Mouse (Mus musculus): Measurements from ENCODE around the gene Retreg2. TPM values are rescaled to one million over a fixed set of nuclear protein-coding genes. Genes with fewer than 3 reads are reported as not detected.

Retreg2 gene
- total RNA-seq, 2 experiments from 2014 or later = 22.2 to 23.5 TPM

DNA sequence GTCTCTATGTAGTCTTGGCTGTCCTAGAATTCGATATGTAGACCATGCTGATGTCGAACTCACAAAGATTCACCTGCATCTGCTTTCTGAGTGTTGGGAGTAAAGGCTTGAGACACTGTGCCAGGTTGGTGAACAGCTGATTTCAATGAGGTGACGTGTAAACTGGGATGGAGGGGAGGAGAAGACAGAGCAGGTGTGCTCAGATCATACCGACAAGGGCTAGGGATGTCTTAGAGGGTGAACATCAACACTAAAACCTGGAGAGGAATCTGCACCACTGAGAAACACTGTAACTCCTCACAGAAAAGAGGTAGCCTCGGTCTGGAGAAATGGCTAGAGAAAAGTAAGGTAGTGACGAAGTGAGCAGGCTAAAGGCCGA lies 25.5 kb downstream of the Retreg2 start:
- intact Hi-C loops (cut with DNase I) = loop anchor here (1.0 to 5.0 kb wide), 3 partner anchors 23 to 69 kb away; partner anchors contain the start of gene Dnajb2

GRCm38 (mm10) chr1:75168472-75169464 lies 26.2 kb downstream of the Retreg2 start, which contains the start of gene Zfand2b:
Gene Zfand2b, plus strand, starts transcription at chr1:75168646.
- intact Hi-C loops (cut with DNase I) = loop anchor here (1.0 to 5.0 kb wide), 3 partner anchors 22 to 69 kb away; partner anchors contain the start of gene Dnajb2
- DNase-seq = peak; percentile 97

More for the DNA sequence above, 25.5 kb downstream of the Retreg2 start:
- no peak for DNase-seq

DNA sequence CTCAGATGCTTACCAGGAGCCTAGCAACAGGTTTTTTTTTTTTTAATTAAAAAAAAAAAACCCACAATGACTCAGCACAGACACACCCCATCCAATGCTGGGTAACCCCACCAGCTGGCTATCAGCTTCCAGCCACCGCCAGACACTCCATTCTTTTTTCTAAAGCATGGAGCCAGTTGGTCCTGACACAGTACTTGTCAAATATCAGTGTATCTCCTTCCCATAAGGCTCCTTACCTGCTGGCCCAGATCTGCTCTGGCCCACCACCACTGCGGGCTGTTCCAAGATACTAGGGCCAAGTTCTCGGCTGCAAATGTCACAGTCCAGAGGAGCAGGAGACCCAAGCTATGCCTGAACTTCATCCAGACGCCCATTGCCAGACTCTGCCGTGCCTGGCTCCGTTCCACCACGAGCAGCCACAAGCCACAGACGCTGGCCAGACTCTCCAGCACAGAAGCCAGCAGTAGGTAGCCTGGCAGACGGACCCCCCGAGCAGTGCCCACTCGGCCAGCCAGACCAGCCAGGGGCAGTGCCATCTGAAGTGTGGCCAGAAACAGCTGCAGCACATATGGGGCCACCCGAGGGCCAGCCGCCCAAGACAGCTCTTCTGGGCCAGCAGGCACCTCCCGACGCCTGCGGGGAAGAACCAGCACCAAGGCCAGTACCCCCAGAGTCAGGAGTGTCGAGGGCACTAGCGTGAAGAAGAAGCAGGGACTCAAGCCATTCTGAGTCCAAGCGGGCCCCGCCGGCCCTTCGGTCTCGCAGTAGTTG lies 36.9 kb downstream of the Retreg2 start:
- intact Hi-C loops (cut with DNase I) = loop anchor here (5.0 kb wide), 1 partner anchor 73 kb away; no protein-coding TSS in a partner anchor
- peak; percentile 39 to 55 for DNase-seq

- DNase-seq = peak; percentile 83 to 86
- intact Hi-C loops (cut with DNase I) = loop anchor here (5.0 kb wide), 1 partner anchor 72 kb away; no protein-coding TSS in a partner anchor
Measured at GRCm38 (mm10) chr1:75180105-75180590, 37.6 kb downstream of the Retreg2 start, which contains the start of gene Abcb6. Gene Abcb6, minus strand, starts transcription at chr1:75180392.

DNA sequence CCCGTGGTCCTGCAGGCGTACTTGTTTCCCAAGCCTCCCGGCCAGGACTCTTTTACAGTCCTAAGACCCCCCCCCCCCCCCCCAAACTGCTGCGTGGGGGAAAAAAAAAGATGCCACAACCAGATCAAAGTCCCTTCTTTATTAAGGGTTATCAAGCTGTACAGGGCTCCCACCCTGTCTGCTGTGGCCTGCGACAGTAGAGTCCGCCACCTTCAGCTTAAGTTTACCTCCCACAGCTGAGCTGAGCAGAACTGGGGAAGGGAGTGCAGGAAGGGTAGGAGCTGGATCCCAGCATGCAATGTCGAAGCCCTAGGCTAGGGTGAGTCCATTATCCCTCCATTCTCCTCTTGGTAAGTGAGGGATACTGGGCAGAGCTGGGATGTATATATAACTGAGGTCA lies 38.2 kb downstream of the Retreg2 start:
- intact Hi-C loops (cut with DNase I) = loop anchor here (5.0 kb wide), 1 partner anchor 72 kb away; no protein-coding TSS in a partner anchor
- DNase-seq = no peak

DNA sequence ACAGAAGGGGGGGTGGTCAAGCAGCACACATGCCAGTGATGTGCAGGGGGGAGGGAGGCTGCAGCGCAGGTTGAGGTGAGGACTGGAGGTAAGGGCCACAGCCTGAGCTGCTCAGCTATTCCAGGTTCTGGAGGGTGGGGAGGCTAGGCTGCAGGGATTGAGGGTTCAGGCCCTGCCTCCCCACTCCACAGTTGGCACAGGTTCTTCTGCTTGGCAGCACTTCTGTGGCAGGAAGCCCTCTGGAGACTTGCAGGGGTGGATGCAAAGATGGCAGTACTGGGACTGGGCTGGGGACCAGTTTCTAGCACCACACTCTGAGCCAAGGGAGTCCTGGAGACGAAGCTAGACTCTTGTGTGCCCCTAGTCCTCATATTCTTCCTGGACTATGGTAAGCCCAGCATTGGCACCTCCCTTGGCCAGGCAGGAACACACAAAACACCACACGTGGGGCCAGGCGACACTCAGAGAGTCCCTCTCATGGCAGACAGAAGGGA lies 38.8 kb downstream of the Retreg2 start:
- intact Hi-C loops (cut with DNase I) = loop anchor here (5.0 kb wide), 1 partner anchor 71 kb away; no protein-coding TSS in a partner anchor

DNA sequence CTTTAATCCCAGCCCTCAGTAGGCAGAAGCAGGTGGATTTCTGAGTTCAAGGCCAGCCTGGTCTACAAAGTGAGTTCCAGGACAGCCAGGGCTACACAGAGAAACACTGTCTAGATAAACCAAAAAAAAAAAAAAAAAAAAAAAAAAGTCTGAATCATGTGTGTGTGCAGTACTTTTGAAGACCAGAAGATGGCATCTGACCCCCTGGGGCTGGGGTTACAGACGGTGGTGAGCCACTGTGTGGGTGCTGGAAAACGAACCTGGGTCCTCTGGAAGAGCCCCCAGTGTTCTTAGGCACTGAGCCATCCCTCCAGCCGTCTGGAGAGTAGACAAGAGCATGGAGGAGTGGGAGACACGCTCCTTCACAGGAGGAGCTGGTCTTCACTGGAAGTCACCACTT lies 39.6 kb downstream of the Retreg2 start:
- no peak for DNase-seq
- intact Hi-C loops (cut with DNase I) = loop anchor here (5.0 kb wide), 1 partner anchor 70 kb away; no protein-coding TSS in a partner anchor

More for the DNA sequence above, 38.8 kb downstream of the Retreg2 start:
- no peak for DNase-seq

DNA sequence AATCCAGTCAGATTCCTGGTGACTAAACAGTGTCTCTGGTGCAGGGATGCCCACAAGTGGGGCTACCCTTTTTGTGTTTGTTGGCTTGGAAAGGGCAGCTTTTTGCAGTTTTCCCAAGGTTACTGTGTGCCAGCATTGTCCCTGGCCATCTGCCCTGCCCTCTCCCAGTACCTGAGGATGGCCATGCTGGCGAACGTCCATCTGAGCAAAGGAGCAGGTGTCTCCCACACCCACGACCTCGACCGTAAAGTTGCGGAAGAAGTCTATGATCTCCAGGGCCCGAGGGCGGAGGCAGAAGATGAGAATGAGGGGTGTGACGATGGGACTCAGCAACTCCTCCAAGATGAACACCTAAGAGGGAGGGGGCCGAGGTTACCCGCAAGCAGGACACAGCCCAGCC lies 42.9 kb downstream of the Retreg2 start:
- no peak for DNase-seq
- intact Hi-C loops (cut with DNase I) = no loop called here

GRCm38 (mm10) chr1:75187126-75187525 lies 44.5 kb downstream of the Retreg2 start:
- DNase-seq = no peak
- intact Hi-C loops (cut with DNase I) = no loop called here

DNA sequence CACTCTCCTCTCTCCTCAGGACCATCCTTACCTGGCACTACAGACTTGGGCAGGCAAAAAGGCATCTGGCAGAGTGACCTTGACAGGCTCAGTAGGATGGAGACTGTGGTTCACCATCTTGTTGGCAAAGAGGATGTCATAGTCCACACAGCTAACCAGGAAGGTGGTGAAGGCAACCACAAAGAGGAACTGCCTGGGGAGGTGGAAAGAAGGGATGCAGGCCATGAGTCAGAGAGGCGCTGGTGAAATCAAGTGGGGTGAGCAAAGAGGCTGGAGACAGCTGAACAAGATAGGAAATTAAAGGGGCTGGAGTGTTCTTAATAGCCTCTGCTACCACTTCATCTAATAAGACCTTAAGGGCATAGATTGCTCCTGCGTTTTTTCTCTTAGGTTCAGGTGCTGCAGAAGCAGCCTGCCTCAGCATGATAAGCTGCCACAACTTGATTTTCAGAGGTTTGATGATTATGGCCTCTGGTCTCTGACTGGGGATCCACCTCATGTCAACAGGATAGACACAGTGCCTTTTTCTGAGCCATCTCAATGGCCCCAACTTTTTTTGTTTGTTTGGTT lies 45.4 kb downstream of the Retreg2 start:
- intact Hi-C loops (cut with DNase I) = no loop called here
- no peak for DNase-seq

- no peak for DNase-seq
- intact Hi-C loops (cut with DNase I) = loop anchor here (2.0 to 5.0 kb wide), 2 partner anchors 22 to 127 kb away; partner anchors contain the start of genes Dnpep and Zfand2b
Measured at GRCm38 (mm10) chr1:75190577-75190976, 48.0 kb downstream of the Retreg2 start.

DNA sequence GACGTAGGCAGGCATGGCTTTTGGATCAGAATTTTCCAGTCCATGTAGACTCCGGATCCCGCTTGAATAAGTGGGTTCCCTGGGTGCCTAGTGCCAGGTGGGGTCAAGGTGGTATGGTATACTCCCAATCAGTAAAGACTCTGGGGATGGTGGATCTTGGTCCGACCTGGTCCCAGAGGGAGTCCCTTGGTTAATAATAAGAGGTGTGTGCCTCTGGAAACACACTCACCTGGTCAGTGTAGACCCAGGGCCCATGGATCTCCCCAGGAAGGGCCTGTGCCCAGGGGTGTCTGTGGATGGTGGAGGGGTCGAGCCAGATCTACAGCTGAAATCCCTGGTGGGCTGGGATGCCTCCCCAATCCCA lies 48.7 kb downstream of the Retreg2 start:
- no peak for DNase-seq
- intact Hi-C loops (cut with DNase I) = loop anchor here (2.0 to 5.0 kb wide), 2 partner anchors 22 to 126 kb away; partner anchors contain the start of genes Dnpep and Zfand2b

DNA sequence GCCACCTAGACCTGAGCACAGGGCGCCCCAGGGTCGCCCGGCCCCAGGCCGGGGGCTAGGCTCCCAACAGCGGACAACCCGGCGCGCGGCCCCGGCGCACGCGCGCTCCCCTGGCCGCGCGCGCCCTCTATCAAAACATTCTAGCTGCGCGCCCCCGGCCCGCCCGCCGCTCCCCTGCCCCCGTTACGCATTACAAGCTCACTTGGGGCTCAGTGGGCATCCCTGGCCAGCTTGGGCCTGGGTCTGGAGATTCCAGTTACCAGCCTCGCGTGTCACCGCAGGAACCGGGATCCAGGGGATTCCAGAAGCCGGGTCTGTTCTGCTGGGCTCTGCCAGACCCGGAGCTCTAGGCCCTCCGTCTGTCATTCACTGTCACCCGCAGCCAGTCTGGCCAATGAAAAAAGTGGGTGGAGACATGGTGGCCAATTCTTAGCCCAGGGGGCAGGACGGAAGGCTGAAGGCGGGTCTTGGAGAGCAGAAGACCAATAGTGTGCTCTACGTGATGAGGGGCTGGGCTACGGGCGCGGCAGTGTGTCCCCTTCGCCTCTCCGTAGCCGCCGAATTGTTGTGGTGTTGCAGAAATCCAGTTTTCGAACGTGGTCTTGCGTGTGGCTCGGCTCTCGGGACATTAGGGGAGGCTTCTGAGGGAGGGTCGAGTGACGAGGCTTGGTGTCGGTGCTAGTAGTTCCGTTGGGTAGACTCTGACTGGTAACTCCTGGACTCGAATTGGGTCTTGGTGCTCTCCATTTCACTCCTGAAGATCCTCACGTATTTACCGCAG lies 49.2 kb downstream of the Retreg2 start, which contains the start of the genes Ankzf1 and Atg9a:
Ankzf1 (plus strand) TSS at position 530 of the 781 bp plus-strand sequence.
Atg9a (minus strand) TSS at position 575 of the 781 bp plus-strand sequence.
- intact Hi-C loops (cut with DNase I) = loop anchor here (1.0 to 5.0 kb wide), 3 partner anchors 17 to 125 kb away; partner anchors contain the start of genes Dnpep and Zfand2b

DNA sequence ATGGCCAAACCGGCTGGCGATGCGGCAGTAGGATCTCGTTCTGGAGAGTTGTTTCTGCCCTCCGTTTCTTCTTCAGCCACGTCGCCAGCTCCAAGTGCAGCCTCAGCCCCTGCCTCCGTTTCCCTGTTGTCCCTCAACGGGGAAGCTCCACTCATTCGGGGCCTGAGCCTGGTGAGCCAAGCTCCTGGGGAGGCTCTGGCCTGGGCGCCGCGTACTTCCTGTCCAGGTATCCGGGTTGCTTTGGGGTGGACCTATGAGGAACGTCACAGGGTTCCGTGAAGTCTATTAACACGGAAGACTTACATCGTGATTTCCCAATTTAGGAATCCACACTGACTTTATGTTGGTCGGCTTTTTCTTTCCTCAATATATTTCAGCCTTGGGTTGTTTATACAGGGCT lies 49.9 kb downstream of the Retreg2 start:
- peak in 1 of 2 experiments; percentile 32 for DNase-seq
- intact Hi-C loops (cut with DNase I) = loop anchor here (1.0 to 5.0 kb wide), 2 partner anchors 17 to 125 kb away; partner anchors contain the start of gene Dnpep

More for the DNA sequence above, 49.2 kb downstream of the Retreg2 start, which contains the start of the genes Ankzf1 and Atg9a:
- DNase-seq = peak; percentile 89 to 92
